Mouse (Mus musculus) stomach, embryonic 14.5 days (tissue): ENCODE results near the gene Raly. TPM values are rescaled to one million over a fixed set of nuclear protein-coding genes. Genes with fewer than 3 reads are reported as not detected.
"Not testable (repeated sequence)": the region's sequence is repeated elsewhere in the genome, so short reads cannot be mapped to it uniquely, and the experiment has no call there.

Experiments
- ATAC-seq: fragments of 200-750 bp; cut with Nextera tagmentation; 2 replicates; pipeline ENCODE4 v1.8.0; 2017; ENCODE audit warnings: low read depth, moderate TSS enrichment; ENCODE audit not compliant: insufficient number of reproducible peaks, insufficient read depth, low FRiP score
- H3K27ac ChIP-seq: fragments of 300-500 bp; sonication (generic); 2 replicates; pipeline ENCODE4 v1.5.1; 2014; ENCODE audit warnings: mild to moderate bottlenecking, low read length, moderate library complexity, mixed read lengths
- H3K27me3 ChIP-seq: fragments of 300-500 bp; sonication (generic); 2 replicates; pipeline ENCODE4 v1.6.1; 2014; ENCODE audit warnings: low read length, control low read depth, mixed read lengths; ENCODE audit not compliant: control insufficient read depth, insufficient read depth
- H3K36me3 ChIP-seq: fragments of 300-500 bp; sonication (generic); 2 replicates; pipeline ENCODE4 v1.6.1; 2014; ENCODE audit warnings: mild to moderate bottlenecking, control low read depth, low read length, moderate library complexity, mixed read lengths; ENCODE audit not compliant: control insufficient read depth, insufficient read depth
- H3K4me1 ChIP-seq: fragments of 300-500 bp; sonication (generic); 2 replicates; pipeline ENCODE4 v1.6.1; 2014; ENCODE audit warnings: low read length, control low read depth, mixed read lengths; ENCODE audit not compliant: control insufficient read depth, insufficient read depth
- H3K4me2 ChIP-seq: fragments of 300-500 bp; sonication (generic); replicated peaks from 2 replicates; pipeline ENCODE4 v1.6.1; 2014; ENCODE audit warnings: low read depth, low read length, control low read depth
- H3K4me3 ChIP-seq: fragments of 300-500 bp; sonication (generic); 2 replicates; pipeline ENCODE4 v1.5.1; 2014; ENCODE audit warnings: low read depth, low read length, control low read depth
- H3K9ac ChIP-seq: fragments of 300-500 bp; sonication (generic); replicated peaks from 2 replicates; pipeline ENCODE4 v1.6.1; 2014; ENCODE audit warnings: low read depth, mild to moderate bottlenecking, control low read depth, low read length, moderate library complexity, mixed read lengths
- H3K9me3 ChIP-seq: fragments of 300-500 bp; sonication (generic); 2 replicates; pipeline ENCODE4 v1.6.1; 2016; ENCODE audit warnings: low read depth, low read length, control low read depth; ENCODE audit not compliant: control insufficient read depth
- WGBS: fragments of 180-500 bp; shearing (Covaris S2); extraction: QIAGEN DNeasy Blood & Tissue Kit; methylation state at CpG from one replicate; pipeline ENCODE4 v1.1.7; 2014; 5-methylcytosine and 5-hydroxymethylcytosine counted together
- polyA plus RNA-seq: library from polyadenylated mRNA; unstranded; fragments of >200 nt; fragmentation: Nextera tagmentation; extraction: Ambion mirVana; gene quantifications from 2 replicates; pipeline ENCODE4 v1.2.1, GENCODE M21; 2014

Raly gene
- polyA plus RNA-seq, 1 experiment from 2014 or later: 77.4 TPM

GRCm38 (mm10) chr2:154905796-154906195 lies 114.9 kb downstream of the Raly start:
- H3K27ac ChIP-seq: no peak overlapping the region
- H3K4me1 ChIP-seq: no peaks in the 10 kb centered on the region
- 51% methylated on average over 2 of the region's 2 CpGs for WGBS
- no peak overlapping the region for H3K4me3 ChIP-seq
- H3K27me3 ChIP-seq: no peaks in the 10 kb centered on the region
- no peak for ATAC-seq
- H3K9ac ChIP-seq: no peak overlapping the region
- no peaks in the 10 kb centered on the region for H3K36me3 ChIP-seq
- H3K9me3 ChIP-seq: no peaks in the 10 kb centered on the region
- H3K4me2 ChIP-seq: no peak overlapping the region

- H3K27me3 ChIP-seq, H3K9me3 ChIP-seq, H3K27ac ChIP-seq, ATAC-seq, H3K4me1 ChIP-seq, H3K4me2 ChIP-seq, H3K9ac ChIP-seq, H3K36me3 ChIP-seq, H3K4me3 ChIP-seq: not testable (repeated sequence)
- WGBS: 4% methylated on average over 1 of the region's 2 CpGs
Measured at GRCm38 (mm10) chr2:154908223-154908622, 117.3 kb downstream of the Raly start.

- ATAC-seq: no peak
- no peaks in the 10 kb centered on the region for H3K4me1 ChIP-seq
Measured at GRCm38 (mm10) chr2:154909789-154910188, 118.9 kb downstream of the Raly start.

GRCm38 (mm10) chr2:154915922-154916541 lies 125.1 kb downstream of the Raly start:
- Histone ChIP-seq H3K9me3 (no peaks in the 10 kb centered on the region), H3K9ac (no peak overlapping the region), H3K4me3 (no peak overlapping the region), H3K27me3 (no peaks in the 10 kb centered on the region), H3K27ac (no peak overlapping the region), H3K36me3 (no peaks in the 10 kb centered on the region), H3K4me2 (no peak overlapping the region), H3K4me1 (peaks cover 4% of the 10 kb centered on the region)
- 57% methylated on average over 12 of the region's 12 CpGs for WGBS
- no peak for ATAC-seq

More at GRCm38 (mm10) chr2:154909789-154910188, 118.9 kb downstream of the Raly start:
- H3K27ac ChIP-seq: no peak overlapping the region
- H3K27me3 ChIP-seq: no peaks in the 10 kb centered on the region
- H3K4me2 ChIP-seq: no peak overlapping the region
- no peaks in the 10 kb centered on the region for H3K9me3 ChIP-seq
- no peak overlapping the region for H3K9ac ChIP-seq
- H3K36me3 ChIP-seq: no peaks in the 10 kb centered on the region
- WGBS: 76% methylated on average over 6 of the region's 6 CpGs
- no peak overlapping the region for H3K4me3 ChIP-seq

- peaks cover 4% of the 10 kb centered on the region for H3K4me1 ChIP-seq
- no peak overlapping the region for H3K9ac ChIP-seq
- no peak overlapping the region for H3K27ac ChIP-seq
- H3K4me3 ChIP-seq: no peak overlapping the region
- no peak overlapping the region for H3K4me2 ChIP-seq
- H3K36me3 ChIP-seq: no peaks in the 10 kb centered on the region
- WGBS: 16% methylated on average over 2 of the region's 2 CpGs
- no peak for ATAC-seq
- no peaks in the 10 kb centered on the region for H3K27me3 ChIP-seq
- no peaks in the 10 kb centered on the region for H3K9me3 ChIP-seq
Measured at GRCm38 (mm10) chr2:154916547-154916946, 125.7 kb downstream of the Raly start.

Other genes starting within 250 kb of the Raly start
- gene 1700003F12Rik, start 244.0 kb upstream of the Raly start, polyA plus RNA-seq: 0.77 and 0.91 TPM in 2 replicates
- 0.17 TPM in 1 of 2 replicates, not detected in the other for gene Actl10, start 239.3 kb upstream of the Raly start, polyA plus RNA-seq
- gene Necab3, start 232.2 kb upstream of the Raly start, polyA plus RNA-seq: 3.2 and 4.1 TPM in 2 replicates
- 7.4 and 9.8 TPM in 2 replicates for gene E2f1, start 221.2 kb upstream of the Raly start, polyA plus RNA-seq
- gene Pxmp4, start 187.4 kb upstream of the Raly start, polyA plus RNA-seq: 29.3 and 29.5 TPM in 2 replicates
- gene Zfp341, start 177.8 kb upstream of the Raly start, polyA plus RNA-seq: 0.80 and 1.0 TPM in 2 replicates
- not detected in 2 replicates for gene 4930519P11Rik, start 177.7 kb upstream of the Raly start, polyA plus RNA-seq
- gene Chmp4b, start 139.4 kb upstream of the Raly start, polyA plus RNA-seq: 18.4 and 19.1 TPM in 2 replicates
- gene Gm14214, start 21.1 kb upstream of the Raly start, polyA plus RNA-seq: not detected in 2 replicates
- 0.76 TPM in 1 of 2 replicates, not detected in the other for gene a, start 306 bp downstream of the Raly start, polyA plus RNA-seq
- 101 and 108 TPM in 2 replicates for gene Eif2s2, start 101.8 kb downstream of the Raly start, polyA plus RNA-seq
- gene Gm14226, start 227.2 kb downstream of the Raly start, polyA plus RNA-seq: 1.1 and 3.2 TPM in 2 replicates